Mouse (Mus musculus) brain, embryonic 14.5 days (tissue): ENCODE measurements around the gene Olfr804. TPM values are rescaled to one million over a fixed set of nuclear protein-coding genes. Genes with fewer than 3 reads are reported as not detected.

Experiments
- DNase-seq: peaks from one replicate; pipeline ENCODE4 v3.0.0-alpha.2; 2011; ENCODE audit warnings: low read depth
- CTCF ChIP-seq: fragments of 200-500 bp; IDR thresholded peaks from 2 replicates; pipeline ENCODE4 v1.5.1; 2012; ENCODE audit warnings: inconsistent platforms, mild to moderate bottlenecking, moderate library complexity, borderline replicate concordance; ENCODE audit not compliant: insufficient read depth, insufficient read length; ENCODE audit errors: extremely low read depth
- POLR2A ChIP-seq: fragments of 200-500 bp; IDR thresholded peaks from 2 replicates; pipeline ENCODE4 v1.6.1; 2012; ENCODE audit warnings: mild to moderate bottlenecking, inconsistent platforms, borderline replicate concordance; ENCODE audit not compliant: poor library complexity, insufficient read depth, insufficient read length, severe bottlenecking; ENCODE audit errors: extremely low read depth
- polyA plus RNA-seq: library from polyadenylated mRNA; depleted of rRNA; stranded (reverse); fragments of >200 nt; gene quantifications from 2 replicates; pipeline ENCODE4 v1.2.3, GENCODE M21; 2012; rRNA removed

The Olfr804 gene
- polyA plus RNA-seq, result not detected in 2 replicates

- TF ChIP-seq POLR2A (no peak), CTCF (no peak)
- no peak for DNase-seq
Measured at GRCm38 (mm10) chr10:129702910-129703309, at the start of gene Olfr804. Gene Olfr804 (plus strand): TSS chr10:129703210.

- TF ChIP-seq CTCF (no peak), POLR2A (no peak)
- DNase-seq, result no peak
Measured at GRCm38 (mm10) chr10:129657394-129657793, 45.6 kb upstream of the Olfr804 start, which contains the start of gene Olfr800. Gene Olfr800 (plus strand): TSS chr10:129657694.

- no peak for TF ChIP-seq POLR2A
- DNase-seq, result no peak
Measured at GRCm38 (mm10) chr10:129673765-129674164, 29.2 kb upstream of the Olfr804 start, which contains the start of gene Olfr801. Gene Olfr801 (minus strand): TSS chr10:129673865.

- TF ChIP-seq CTCF, result no peak
- TF ChIP-seq POLR2A, result no peak
- DNase-seq, result no peak
Measured at GRCm38 (mm10) chr10:129688069-129688468, 14.9 kb upstream of the Olfr804 start, which contains the start of gene Olfr802. Gene Olfr802 (minus strand): TSS chr10:129688169.

GRCm38 (mm10) chr10:129694186-129694585 is 8.8 kb upstream of the Olfr804 start, which contains the start of gene Olfr803:
Gene Olfr803 (minus strand): TSS chr10:129694286.
- TF ChIP-seq CTCF (no peak), POLR2A (no peak)
- DNase-seq, result no peak

- no peak for DNase-seq
- TF ChIP-seq CTCF, result no peak
- TF ChIP-seq POLR2A, result no peak
Measured at GRCm38 (mm10) chr10:129729275-129729674, 26.3 kb downstream of the Olfr804 start, which contains the start of gene Olfr805. Gene Olfr805 (minus strand): TSS chr10:129729375.

GRCm38 (mm10) chr10:129741821-129742220 is 38.8 kb downstream of the Olfr804 start, which contains the start of gene Olfr806:
Gene Olfr806 (minus strand): TSS chr10:129741921.
- DNase-seq, result no peak
- TF ChIP-seq POLR2A (no peak), CTCF (no peak)

- TF ChIP-seq CTCF, result no peak
- TF ChIP-seq POLR2A, result no peak
- no peak for DNase-seq
Measured at GRCm38 (mm10) chr10:129757693-129758092, 54.7 kb downstream of the Olfr804 start, which contains the start of gene Olfr807. Gene Olfr807 (minus strand): TSS chr10:129757793.

Other genes with a start within 250 kb of the Olfr804 start
- not detected in 2 replicates for gene Olfr787, start 241.3 kb upstream of the Olfr804 start, polyA plus RNA-seq
- gene Olfr788, start 232.2 kb upstream of the Olfr804 start, polyA plus RNA-seq, result not detected in 2 replicates
- not detected in 2 replicates for gene Olfr789, start 218.5 kb upstream of the Olfr804 start, polyA plus RNA-seq
- not detected in 2 replicates for gene Olfr790, start 204.7 kb upstream of the Olfr804 start, polyA plus RNA-seq
- gene Olfr791, start 181.4 kb upstream of the Olfr804 start, polyA plus RNA-seq, result not detected in 2 replicates
- not detected in 2 replicates for gene Olfr792, start 164.0 kb upstream of the Olfr804 start, polyA plus RNA-seq
- gene Olfr794, start 135.6 kb upstream of the Olfr804 start, polyA plus RNA-seq, result not detected in 2 replicates
- not detected in 2 replicates for gene Olfr796, start 90.6 kb upstream of the Olfr804 start, polyA plus RNA-seq
- not detected in 2 replicates for gene Olfr798, start 75.3 kb upstream of the Olfr804 start, polyA plus RNA-seq
- not detected in 2 replicates for gene Olfr799, start 65.7 kb upstream of the Olfr804 start, polyA plus RNA-seq
- gene Olfr800, start 45.5 kb upstream of the Olfr804 start, polyA plus RNA-seq, result not detected in 2 replicates
- not detected in 2 replicates for gene Olfr801, start 29.3 kb upstream of the Olfr804 start, polyA plus RNA-seq
- gene Olfr802, start 15.0 kb upstream of the Olfr804 start, polyA plus RNA-seq, result not detected in 2 replicates
- gene Olfr803, start 8.9 kb upstream of the Olfr804 start, polyA plus RNA-seq, result not detected in 2 replicates
- not detected in 2 replicates for gene Olfr805, start 26.2 kb downstream of the Olfr804 start, polyA plus RNA-seq
- not detected in 2 replicates for gene Olfr806, start 38.7 kb downstream of the Olfr804 start, polyA plus RNA-seq
- not detected in 2 replicates for gene Olfr807, start 54.6 kb downstream of the Olfr804 start, polyA plus RNA-seq
- not detected in 2 replicates for gene Olfr808, start 62.3 kb downstream of the Olfr804 start, polyA plus RNA-seq
- not detected in 2 replicates for gene Olfr809, start 71.4 kb downstream of the Olfr804 start, polyA plus RNA-seq
- not detected in 2 replicates for gene Olfr810, start 91.7 kb downstream of the Olfr804 start, polyA plus RNA-seq
- gene Olfr811, start 101.2 kb downstream of the Olfr804 start, polyA plus RNA-seq, result not detected in 2 replicates
- gene Olfr812, start 142.9 kb downstream of the Olfr804 start, polyA plus RNA-seq, result not detected in 2 replicates
- not detected in 2 replicates for gene Olfr813, start 152.2 kb downstream of the Olfr804 start, polyA plus RNA-seq
- gene Olfr814, start 176.6 kb downstream of the Olfr804 start, polyA plus RNA-seq, result not detected in 2 replicates
- not detected in 2 replicates for gene Olfr815, start 202.7 kb downstream of the Olfr804 start, polyA plus RNA-seq
- not detected in 2 replicates for gene Olfr816, start 212.4 kb downstream of the Olfr804 start, polyA plus RNA-seq
- gene Olfr818, start 245.9 kb downstream of the Olfr804 start, polyA plus RNA-seq, result not detected in 2 replicates